Mouse (Mus musculus) spleen, adult 2 months (tissue): ENCODE data around the gene Hoxa13.

Source experiments
- CTCF ChIP-seq: fragments of 200-500 bp; IDR thresholded peaks from 2 replicates; pipeline ENCODE4 v1.5.1; 2011; ENCODE audit warnings: mild to moderate bottlenecking, inconsistent platforms; ENCODE audit not compliant: insufficient read depth, insufficient read length, insufficient replicate concordance; ENCODE audit errors: extremely low read depth
- POLR2A ChIP-seq: fragments of 200-500 bp; IDR thresholded peaks from 2 replicates; pipeline ENCODE4 v1.6.1; 2011; ENCODE audit warnings: low read depth, low read length, inconsistent platforms

DNA sequence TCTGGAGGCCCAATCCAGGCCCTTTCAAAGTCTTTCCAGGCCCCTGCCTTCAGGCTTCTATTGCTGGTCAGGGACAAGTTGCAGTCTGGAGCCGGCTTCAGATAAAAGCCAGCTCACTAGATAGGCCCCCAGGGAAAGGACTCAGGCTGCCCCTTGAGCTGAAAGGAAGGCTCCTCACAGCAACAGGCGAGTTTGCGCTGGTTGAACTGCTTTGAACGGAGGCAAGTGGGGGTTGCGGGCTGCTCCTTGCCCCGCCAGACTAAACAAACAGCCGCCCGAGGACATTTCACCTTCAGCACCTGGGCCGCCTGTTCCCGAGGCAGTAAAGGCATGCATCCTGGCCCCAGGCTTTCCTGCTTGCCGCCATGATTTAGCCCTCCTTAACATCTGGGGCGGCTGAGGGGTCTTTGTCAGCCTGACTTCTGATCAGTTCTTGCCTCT is 17.0 kb downstream of the Hoxa13 start:
- TF ChIP-seq POLR2A (no peak), CTCF (no peak)
